Mouse (Mus musculus) erythroblast, embryonic 14.5 days (primary cell): ENCODE data around the gene Gm17364.

Experiments
- GATA1 ChIP-seq: IDR thresholded peaks from 2 replicates; pipeline ENCODE4 v1.6.1; 2012; ENCODE audit warnings: low read length, inconsistent platforms, mixed read lengths
- TAL1 ChIP-seq: IDR thresholded peaks from 3 replicates; pipeline ENCODE4 v1.6.1; 2012; ENCODE audit warnings: low read length, inconsistent platforms, mixed read lengths

GRCm38 (mm10) chr13:41230256-41230655 lies 43.5 kb downstream of the Gm17364 start:
- no peak for TF ChIP-seq TAL1
- no peak for TF ChIP-seq GATA1
